Mouse (Mus musculus) CD4-positive naive resting alpha-beta T cell, adult 57 days (primary cell): ENCODE measurements around the gene Nr1h2. TPM values are rescaled to one million over a fixed set of nuclear protein-coding genes. Genes with fewer than 3 reads are reported as not detected.

Source experiments
- total RNA-seq: library from RNA; stranded (reverse); gene quantifications from one replicate; pipeline ENCODE4 v1.2.4, GENCODE M21; 2023

Gene Nr1h2
- total RNA-seq = 315 TPM

DNA sequence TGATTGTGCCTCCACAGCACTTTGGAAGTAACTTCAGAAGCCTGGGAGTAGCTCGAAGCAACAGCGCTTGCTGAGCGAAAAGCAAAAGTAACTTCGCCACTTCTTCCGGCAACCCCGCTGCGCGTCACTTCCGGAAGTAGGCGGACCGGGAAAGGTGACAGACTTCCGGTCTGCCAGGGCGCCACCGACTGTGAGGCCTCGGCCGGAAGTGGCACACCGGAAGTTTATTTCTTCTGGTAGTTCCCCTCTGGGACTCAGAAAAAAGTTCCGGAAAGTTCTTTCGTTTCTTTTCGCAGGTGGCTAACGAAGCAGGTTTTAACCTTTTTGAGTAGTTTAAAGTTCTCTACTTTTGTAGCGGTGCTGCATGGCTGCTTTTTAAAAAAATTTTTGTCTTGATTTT is at the start of gene Nr1h2:
Gene Nr1h2, minus strand, starts transcription at position 126 of the 400 bp plus-strand sequence.

DNA sequence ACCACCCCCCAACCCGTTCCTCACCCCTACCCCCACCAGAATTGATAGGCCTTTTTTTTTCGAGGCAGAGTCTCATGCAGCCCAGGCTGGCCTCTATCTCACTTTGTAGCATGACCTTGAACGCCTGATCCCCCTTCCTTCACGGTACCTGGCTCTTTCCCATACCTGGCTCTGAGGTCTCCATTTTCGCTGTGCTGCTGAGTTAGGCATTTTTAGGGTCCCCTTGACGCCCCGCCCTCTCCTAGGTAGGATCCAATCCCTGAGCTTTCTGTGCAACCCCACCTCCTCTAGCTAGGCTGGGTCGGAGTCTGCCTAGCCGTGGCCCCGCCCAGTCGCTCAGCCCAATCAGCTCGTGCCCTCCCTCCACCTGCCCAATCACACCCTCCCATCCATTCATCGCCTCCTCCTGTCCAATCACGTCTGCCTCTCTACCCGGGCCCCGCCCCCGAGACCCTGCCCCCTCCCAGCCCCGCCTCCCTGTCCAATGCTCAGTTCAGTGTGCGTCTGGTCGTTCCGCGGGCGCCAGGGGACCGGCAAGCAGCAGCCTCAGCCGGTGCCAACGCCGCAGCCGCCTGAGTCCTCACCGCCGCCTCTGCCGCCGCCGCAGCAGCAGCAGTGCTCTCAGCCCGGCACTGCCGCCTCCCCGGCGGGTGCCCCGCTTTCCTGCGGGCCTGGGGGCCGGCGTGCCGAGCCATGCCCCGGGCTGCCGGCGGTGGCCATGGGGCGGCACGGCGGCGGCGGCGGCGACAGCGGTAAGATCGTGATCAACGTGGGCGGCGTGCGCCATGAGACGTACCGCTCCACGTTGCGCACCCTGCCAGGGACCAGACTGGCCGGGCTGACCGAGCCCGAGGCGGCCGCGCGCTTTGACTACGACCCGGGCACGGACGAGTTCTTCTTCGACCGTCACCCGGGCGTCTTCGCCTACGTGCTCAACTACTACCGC is 36.9 kb upstream of the Nr1h2 start, which contains the start of gene Kcnc3:
Gene Kcnc3, plus strand, starts transcription at position 263 of the 946 bp plus-strand sequence.

DNA sequence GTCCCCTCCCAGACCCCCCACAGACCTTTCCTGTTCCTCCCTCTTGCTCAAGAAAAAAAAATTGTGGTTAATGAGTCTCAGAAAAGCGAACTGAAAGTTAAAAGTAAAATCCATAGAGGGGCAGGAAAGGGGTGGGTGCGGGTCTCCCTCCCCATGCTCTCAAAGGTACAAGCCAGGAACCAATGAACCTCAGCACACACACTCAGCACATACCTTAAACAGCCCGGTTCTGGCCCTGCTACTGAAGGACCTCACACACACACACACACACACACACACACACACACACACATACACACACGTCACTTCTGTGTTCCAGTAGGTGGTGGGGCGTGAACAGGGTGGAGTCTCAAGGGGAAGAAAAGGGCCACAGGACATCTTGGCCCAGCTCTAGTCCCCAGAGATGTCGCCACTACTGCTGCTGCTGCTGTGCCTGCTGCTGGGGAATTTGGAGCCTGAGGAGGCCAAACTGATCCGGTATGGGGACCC is 18.5 kb upstream of the Nr1h2 start, which contains the start of gene Napsa:
Gene Napsa, plus strand, starts transcription at position 168 of the 489 bp plus-strand sequence.

DNA sequence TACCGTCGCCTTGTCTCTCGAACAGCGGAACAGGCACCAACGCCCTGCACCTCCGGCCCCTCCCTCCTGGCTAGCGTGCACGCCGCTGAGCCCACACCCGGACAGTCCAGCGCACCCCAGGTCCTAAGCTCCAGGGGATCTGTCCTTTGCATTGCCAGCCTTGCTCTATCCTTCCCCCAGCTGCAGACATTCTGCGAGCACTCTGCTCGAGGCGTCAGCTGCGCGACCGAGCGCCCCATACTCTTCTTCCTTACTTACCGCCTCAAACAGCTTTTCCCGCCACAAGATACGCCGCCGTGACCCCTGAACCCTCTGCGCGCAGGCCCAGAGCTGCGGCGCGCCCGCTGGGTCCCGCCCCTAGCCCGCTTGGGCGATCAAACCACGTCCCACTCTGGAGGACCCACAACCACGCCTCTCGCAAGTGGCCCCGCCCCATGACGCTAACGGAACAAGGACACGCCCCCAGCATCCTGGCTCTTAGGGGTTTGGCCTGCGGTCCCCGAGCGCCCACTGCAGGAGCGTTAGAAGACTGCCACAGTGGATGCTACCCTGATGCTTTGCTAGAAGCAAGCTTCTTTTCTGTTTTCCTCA is 5.2 kb downstream of the Nr1h2 start, which contains the start of gene Pold1:
Gene Pold1, minus strand, starts transcription at position 353 of the 591 bp plus-strand sequence.

DNA sequence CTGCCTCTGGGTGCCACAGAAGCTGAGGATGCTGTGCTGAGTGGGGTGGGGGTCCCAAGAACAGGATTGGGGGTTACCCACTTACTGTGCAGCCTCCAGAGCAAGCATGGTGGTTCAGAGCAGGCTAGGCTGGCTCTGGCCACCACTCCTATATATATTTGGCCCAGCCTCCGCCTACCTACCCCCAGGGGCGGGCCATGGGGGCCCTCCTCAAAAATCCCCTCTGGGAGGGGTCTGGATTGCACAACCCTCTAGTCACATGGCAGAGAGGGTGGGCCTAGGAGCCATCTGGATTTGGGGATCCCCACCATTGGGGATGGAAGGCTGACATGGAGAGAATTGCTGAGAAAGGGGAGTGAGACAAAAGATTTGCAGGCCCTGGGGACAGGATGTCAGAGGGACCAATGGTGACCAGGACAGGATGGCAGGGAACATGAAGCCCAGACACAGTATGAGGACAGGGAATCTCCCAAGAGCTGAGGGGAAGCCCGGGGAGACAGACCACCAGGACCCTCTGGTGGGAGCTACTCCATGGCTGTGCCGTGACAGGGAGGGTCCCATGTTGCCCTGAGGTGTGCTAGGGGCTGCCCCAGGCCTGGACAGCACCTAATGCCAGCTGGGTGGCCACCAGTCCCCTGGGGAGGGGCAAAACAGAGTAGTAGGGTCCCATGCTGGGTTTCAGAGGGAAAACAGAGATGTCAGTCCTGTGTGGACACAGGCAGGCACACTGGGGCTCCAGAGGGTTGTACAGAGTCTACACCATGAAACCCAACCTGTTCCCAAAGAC is 21.6 kb downstream of the Nr1h2 start, which contains the start of gene Spib:
Gene Spib, minus strand, starts transcription at position 126 of the 787 bp plus-strand sequence.

DNA sequence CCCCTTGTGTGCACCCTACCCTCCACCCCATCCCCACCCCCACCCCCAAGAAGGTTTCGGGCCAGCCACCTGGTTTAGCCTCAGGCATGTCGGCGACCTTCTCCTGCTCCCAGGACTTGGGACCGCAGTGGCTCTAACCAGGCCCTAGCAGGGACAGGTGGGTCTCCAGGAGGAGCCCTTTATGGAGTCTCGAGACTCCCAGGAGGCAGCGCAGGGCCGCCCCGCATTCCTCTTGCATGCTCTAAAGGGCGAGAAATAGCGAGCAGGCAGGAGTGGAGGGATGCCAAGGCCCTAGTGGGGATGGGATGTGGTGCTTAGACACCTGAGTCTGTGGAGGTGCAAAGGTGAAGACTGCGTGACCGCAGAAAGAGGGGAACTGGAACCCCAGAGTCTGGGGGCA is 29.2 kb downstream of the Nr1h2 start, which contains the start of gene Mybpc2:
Gene Mybpc2, minus strand, starts transcription at position 155 of the 400 bp plus-strand sequence.

Other genes with a start within 250 kb of the Nr1h2 start
- gene Clec11a, start 247.0 kb downstream of the Nr1h2 start, total RNA-seq = 1.5 TPM
- gene Shank1, start 243.7 kb downstream of the Nr1h2 start, total RNA-seq = 1.8 TPM
- gene Syt3, start 169.8 kb downstream of the Nr1h2 start, total RNA-seq = 0.83 TPM
- gene 1700008O03Rik, start 168.1 kb downstream of the Nr1h2 start, total RNA-seq = not detected
- gene Lrrc4b, start 124.9 kb downstream of the Nr1h2 start, total RNA-seq = not detected
- not detected for gene Aspdh, start 88.6 kb downstream of the Nr1h2 start, total RNA-seq
- gene Josd2, start 86.0 kb downstream of the Nr1h2 start, total RNA-seq = 62.3 TPM
- 84.1 TPM for gene Emc10, start 57.4 kb downstream of the Nr1h2 start, total RNA-seq
- 6.6 TPM for gene Fam71e1, start 57.4 kb downstream of the Nr1h2 start, total RNA-seq
- 0.56 TPM for gene Mybpc2, start 29.3 kb downstream of the Nr1h2 start, total RNA-seq
- 15.9 TPM for gene Spib, start 21.9 kb downstream of the Nr1h2 start, total RNA-seq
- gene Pold1, start 5.1 kb downstream of the Nr1h2 start, total RNA-seq = 38.5 TPM
- gene Napsa, start 18.4 kb upstream of the Nr1h2 start, total RNA-seq = 21.3 TPM
- gene Kcnc3, start 36.7 kb upstream of the Nr1h2 start, total RNA-seq = 1.6 TPM
- 0.35 TPM for gene Myh14, start 116.9 kb upstream of the Nr1h2 start, total RNA-seq
- not detected for gene Izumo2, start 154.8 kb upstream of the Nr1h2 start, total RNA-seq
- gene Vrk3, start 194.5 kb upstream of the Nr1h2 start, total RNA-seq = 99.4 TPM
- 0.86 TPM for gene Zfp473, start 197.1 kb upstream of the Nr1h2 start, total RNA-seq